Mouse (Mus musculus): ENCODE data around the gene Ddx55. TPM values are rescaled to one million over a fixed set of nuclear protein-coding genes. Genes with fewer than 3 reads are reported as not detected.

Ddx55 gene
- polyA plus RNA-seq, 1 experiment from 2014 or later = 4.6 TPM

Other genes starting within 250 kb of the Ddx55 start
- gene Mphosph9, start 224.9 kb upstream of the Ddx55 start, polyA plus RNA-seq (2015; fragmentation: Nextera tagmentation; extraction: Ambion mirVana) = 4.1 and 4.2 TPM in 2 replicates
- gene 2810006K23Rik, start 224.8 kb upstream of the Ddx55 start, polyA plus RNA-seq (2015; fragmentation: Nextera tagmentation; extraction: Ambion mirVana) = 5.7 and 5.9 TPM in 2 replicates
- 6.2 and 6.3 TPM in 2 replicates for gene Cdk2ap1, start 189.8 kb upstream of the Ddx55 start, polyA plus RNA-seq (2015; fragmentation: Nextera tagmentation; extraction: Ambion mirVana)
- 34.5 and 36.2 TPM in 2 replicates for gene Sbno1, start 126.9 kb upstream of the Ddx55 start, polyA plus RNA-seq (2015; fragmentation: Nextera tagmentation; extraction: Ambion mirVana)
- 39.6 and 41.5 TPM in 2 replicates for gene Kmt5a, start 112.9 kb upstream of the Ddx55 start, polyA plus RNA-seq (2015; fragmentation: Nextera tagmentation; extraction: Ambion mirVana)
- gene Rilpl2, start 74.5 kb upstream of the Ddx55 start, polyA plus RNA-seq (2015; fragmentation: Nextera tagmentation; extraction: Ambion mirVana) = 8.4 and 9.3 TPM in 2 replicates
- gene Snrnp35, start 69.7 kb upstream of the Ddx55 start, polyA plus RNA-seq (2015; fragmentation: Nextera tagmentation; extraction: Ambion mirVana) = 9.2 and 9.9 TPM in 2 replicates
- gene Rilpl1, start 21.5 kb upstream of the Ddx55 start, polyA plus RNA-seq (2015; fragmentation: Nextera tagmentation; extraction: Ambion mirVana) = 1.4 and 1.6 TPM in 2 replicates
- 282 and 309 TPM in 2 replicates for gene Tmed2, start 12.2 kb upstream of the Ddx55 start, polyA plus RNA-seq (2015; fragmentation: Nextera tagmentation; extraction: Ambion mirVana)
- gene Eif2b1, start 26.3 kb downstream of the Ddx55 start, polyA plus RNA-seq (2015; fragmentation: Nextera tagmentation; extraction: Ambion mirVana) = 33.0 and 34.3 TPM in 2 replicates
- 17.7 and 17.8 TPM in 2 replicates for gene Gtf2h3, start 26.3 kb downstream of the Ddx55 start, polyA plus RNA-seq (2015; fragmentation: Nextera tagmentation; extraction: Ambion mirVana)
- gene Atp6v0a2, start 75.7 kb downstream of the Ddx55 start, polyA plus RNA-seq (2015; fragmentation: Nextera tagmentation; extraction: Ambion mirVana) = 12.6 and 12.9 TPM in 2 replicates
- gene Dnah10, start 172.2 kb downstream of the Ddx55 start, polyA plus RNA-seq (2015; fragmentation: Nextera tagmentation; extraction: Ambion mirVana) = 0.01 TPM in 2 replicates

Data from liver, embryonic 16.5 days (tissue).